Mouse (Mus musculus): ENCODE results near the gene Selenoo. TPM values are rescaled to one million over a fixed set of nuclear protein-coding genes. Genes with fewer than 3 reads are reported as not detected.
A peak's percentile ranks its signal among the peaks of the same experiment; 100 is the strongest.

The Selenoo gene
- polyA plus RNA-seq, 1 experiment from 2014 or later, result 21.5 TPM

DNA sequence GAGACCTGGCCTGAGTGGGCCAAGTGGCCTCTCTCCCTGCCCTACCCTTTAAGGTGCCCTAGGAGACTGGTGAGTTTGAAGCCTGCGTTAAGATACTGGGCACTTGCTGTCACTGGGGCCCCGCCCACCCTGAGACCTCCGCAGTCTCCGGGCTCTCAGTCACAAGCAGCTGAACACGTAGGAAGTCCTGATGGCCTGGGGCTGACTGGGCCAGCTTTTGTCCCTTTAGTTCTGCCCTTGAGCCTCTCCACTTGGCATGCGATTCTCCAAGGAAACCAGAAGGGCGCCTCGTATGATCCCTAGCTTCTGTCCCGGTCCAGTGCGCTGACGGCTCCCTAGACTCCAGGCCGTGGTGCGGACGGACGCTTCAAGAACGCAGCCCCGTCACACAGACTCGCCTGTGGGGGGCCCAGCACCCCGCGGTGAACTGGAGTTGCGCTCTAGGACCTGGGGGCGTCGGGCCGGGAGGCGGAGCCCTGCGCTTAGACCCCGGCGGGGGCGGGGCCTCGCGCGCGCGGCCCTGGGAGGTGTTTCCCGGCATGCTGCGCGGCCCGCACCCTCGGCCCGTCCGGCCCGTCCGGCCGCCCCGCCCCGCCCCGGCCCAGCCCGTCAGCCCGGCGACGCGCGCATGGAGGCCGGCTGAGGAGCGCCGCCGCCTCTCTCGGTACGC lies 13.3 kb upstream of the Selenoo start:
- no peaks in the 10 kb centered on the region for H3K9me3 ChIP-seq (ENCODE audit: low read depth, low read length)
- peak; percentile 44 for TF ChIP-seq CTCF (IDR thresholded peaks at IDR 0.05; ENCODE audit: low read depth)
- H3K4me1 ChIP-seq (ENCODE audit: insufficient read depth), result 0 out of 2 replicates have a peak, but pooled peaks cover 5% of the 10 kb centered on the region
- H3K27ac ChIP-seq (ENCODE audit: low read depth), result peak overlapping the region; percentile 88
- peak; percentile 91 for ATAC-seq (ENCODE audit: insufficient read depth)
- H3K36me3 ChIP-seq (ENCODE audit: insufficient read depth), result peaks cover 10% of the 10 kb centered on the region; the same call in 1 of the 2 replicates
- no peaks in the 10 kb centered on the region for H3K27me3 ChIP-seq (ENCODE audit: insufficient read depth, low read length)
- DNase-seq, result peak; percentile 96
- under 1% methylated on average over 36 of the region's 59 CpGs for WGBS
- peak overlapping the region; percentile 78 for H3K4me3 ChIP-seq (ENCODE audit: low read depth, low read length)
- peak overlapping the region; percentile 81 for H3K9ac ChIP-seq
- peak overlapping the region; percentile 73 for H3K4me2 ChIP-seq

DNA sequence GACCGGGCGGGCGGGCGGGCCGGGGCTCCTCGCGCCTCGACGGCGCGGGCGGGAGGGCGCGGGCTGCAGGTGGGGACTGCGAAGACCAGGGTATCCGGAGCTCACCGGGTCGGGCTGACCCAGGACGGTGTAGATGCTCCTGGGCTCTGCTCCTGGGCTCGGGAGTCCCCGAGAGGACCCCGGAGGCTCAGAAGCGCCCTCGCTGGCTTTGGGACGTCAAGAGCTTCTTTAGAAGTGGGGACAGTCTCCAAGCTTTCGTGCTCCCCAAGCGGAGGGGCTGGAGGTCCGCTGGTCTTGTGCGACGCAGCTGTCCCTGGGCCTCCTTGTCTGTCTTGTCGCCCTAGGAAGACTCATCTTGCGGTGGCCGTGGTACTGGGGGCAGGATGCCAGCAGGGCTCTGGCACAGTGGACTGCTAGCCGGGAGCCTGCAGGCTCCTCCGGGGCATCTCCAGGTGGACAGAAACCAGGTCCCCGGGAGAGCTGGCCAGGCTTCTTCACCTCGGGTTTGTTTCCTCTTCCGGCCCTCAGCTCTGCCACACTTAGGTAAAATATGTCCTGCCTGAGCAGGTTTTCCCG lies 12.6 kb upstream of the Selenoo start:
- Histone ChIP-seq H3K27ac (ENCODE audit: low read depth) (peak overlapping the region; percentile 88), H3K9ac (peak overlapping the region; percentile 81), H3K36me3 (ENCODE audit: insufficient read depth) (peaks cover 15% of the 10 kb centered on the region), H3K4me1 (ENCODE audit: insufficient read depth) (0 out of 2 replicates have a peak, but pooled peaks cover 5% of the 10 kb centered on the region), H3K4me3 (ENCODE audit: low read depth, low read length) (peak overlapping the region; percentile 78), H3K27me3 (ENCODE audit: insufficient read depth, low read length) (no peaks in the 10 kb centered on the region), H3K4me2 (peak overlapping the region; percentile 73), H3K9me3 (ENCODE audit: low read depth, low read length) (no peaks in the 10 kb centered on the region)
- WGBS, result under 1% methylated on average over 27 of the region's 39 CpGs
- no peak for TF ChIP-seq CTCF (IDR thresholded peaks at IDR 0.05; ENCODE audit: low read depth)
- ATAC-seq (ENCODE audit: insufficient read depth) (peak; percentile 62), DNase-seq (peak; percentile 56)

DNA sequence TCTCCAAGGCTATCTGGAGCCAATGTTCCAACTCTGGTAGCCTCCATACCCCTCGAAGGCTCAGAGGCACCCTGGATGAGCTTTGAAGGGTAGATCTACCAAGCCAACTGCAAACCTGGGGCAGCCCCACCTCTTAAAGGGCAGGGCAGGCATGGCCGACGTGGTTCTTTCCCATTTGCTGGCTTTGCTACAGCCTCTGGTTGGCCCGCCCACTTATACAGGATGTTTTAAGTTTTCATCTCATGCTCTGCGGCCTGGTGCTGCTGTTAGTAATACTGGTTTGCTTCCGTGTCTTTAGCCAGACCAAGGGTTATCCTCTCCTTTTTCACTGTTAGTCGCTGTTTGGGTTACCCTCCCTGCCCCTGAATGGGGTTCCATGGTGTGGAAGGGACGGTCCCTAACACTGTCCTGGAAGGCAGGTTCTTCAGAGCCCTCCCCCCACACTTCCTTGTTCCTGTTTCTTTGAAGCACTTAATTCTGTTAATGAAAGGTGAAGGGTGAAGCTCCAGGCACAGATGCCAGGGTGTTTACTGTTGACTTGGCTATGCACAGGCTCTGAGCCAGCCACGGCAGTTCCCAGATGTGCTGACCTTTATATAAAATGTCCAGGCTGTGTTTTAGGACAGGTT lies 10.6 kb upstream of the Selenoo start:
- H3K9ac ChIP-seq, result no peak overlapping the region; the same call in 1 of the 2 replicates

DNA sequence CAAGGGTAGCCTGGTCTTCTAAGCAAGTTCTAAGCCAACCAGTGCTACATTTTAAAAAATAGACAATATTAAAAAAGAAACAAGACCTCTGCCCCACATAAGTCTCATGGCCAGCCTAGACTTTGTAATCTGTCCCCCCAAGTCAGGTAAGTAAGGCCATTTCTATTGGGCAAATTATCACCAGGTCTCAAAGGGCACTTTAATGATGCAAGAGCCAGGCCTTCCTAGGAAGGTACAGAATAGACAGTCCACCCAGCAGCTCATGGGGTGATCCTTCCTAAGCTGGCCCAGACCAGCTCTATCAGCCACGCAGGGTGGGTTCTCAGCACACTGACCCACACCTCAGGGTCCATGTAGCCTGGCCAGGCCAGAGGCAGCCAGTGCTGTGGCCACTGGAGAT lies 5.0 kb upstream of the Selenoo start:
- H3K27ac ChIP-seq (ENCODE audit: low read depth), result no peak overlapping the region
- WGBS, result 83% methylated on average over 1 of the region's 1 CpGs
- peaks cover 70% of the 10 kb centered on the region for H3K36me3 ChIP-seq (ENCODE audit: insufficient read depth)
- no peaks in the 10 kb centered on the region for H3K27me3 ChIP-seq (ENCODE audit: insufficient read depth, low read length)
- DNase-seq (no peak), ATAC-seq (ENCODE audit: insufficient read depth) (no peak)
- H3K4me3 ChIP-seq (ENCODE audit: low read depth, low read length), result no peak overlapping the region
- H3K4me1 ChIP-seq (ENCODE audit: insufficient read depth), result no peaks in the 10 kb centered on the region
- no peak for TF ChIP-seq CTCF (IDR thresholded peaks at IDR 0.05; ENCODE audit: low read depth)
- no peak overlapping the region for H3K9ac ChIP-seq
- no peak overlapping the region for H3K4me2 ChIP-seq
- no peaks in the 10 kb centered on the region for H3K9me3 ChIP-seq (ENCODE audit: low read depth, low read length)

More for the DNA sequence above, 10.6 kb upstream of the Selenoo start:
- H3K4me1 ChIP-seq (ENCODE audit: insufficient read depth), result 0 out of 2 replicates have a peak, but pooled peaks cover 5% of the 10 kb centered on the region
- H3K36me3 ChIP-seq (ENCODE audit: insufficient read depth), result peaks cover 34% of the 10 kb centered on the region
- peak; percentile 49 for DNase-seq
- 55% methylated on average over 9 of the region's 9 CpGs for WGBS
- no peak for ATAC-seq (ENCODE audit: insufficient read depth)
- H3K4me2 ChIP-seq, result peak overlapping the region; percentile 73
- H3K27me3 ChIP-seq (ENCODE audit: insufficient read depth, low read length), result no peaks in the 10 kb centered on the region
- no peak overlapping the region for H3K27ac ChIP-seq (ENCODE audit: low read depth)
- no peaks in the 10 kb centered on the region for H3K9me3 ChIP-seq (ENCODE audit: low read depth, low read length)
- TF ChIP-seq CTCF (IDR thresholded peaks at IDR 0.05; ENCODE audit: low read depth), result no peak
- H3K4me3 ChIP-seq (ENCODE audit: low read depth, low read length), result no peak overlapping the region; the same call in 1 of the 2 replicates

DNA sequence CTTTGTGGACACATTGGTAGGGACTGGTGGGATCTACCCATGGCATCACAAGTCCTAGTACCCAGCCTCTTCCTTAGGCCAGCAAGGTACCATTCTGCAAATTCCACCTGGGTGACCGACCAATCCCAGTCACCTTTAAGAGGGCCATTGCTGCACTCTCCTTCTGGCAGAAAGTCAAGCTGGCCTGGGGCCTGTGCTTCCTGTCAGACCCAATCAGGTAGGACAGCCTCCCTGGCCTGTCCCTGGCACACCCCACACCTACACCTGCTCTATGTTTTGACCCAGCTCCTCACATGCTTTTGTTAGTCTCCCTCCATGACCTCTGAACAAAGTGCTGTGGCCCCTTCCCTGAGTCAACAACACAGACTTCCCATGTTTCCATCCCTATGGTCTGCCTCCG lies 4.1 kb upstream of the Selenoo start:
- H3K4me1 ChIP-seq (ENCODE audit: insufficient read depth), result peaks cover 2% of the 10 kb centered on the region; the same call in 1 of the 2 replicates
- no peaks in the 10 kb centered on the region for H3K9me3 ChIP-seq (ENCODE audit: low read depth, low read length)
- DNase-seq (no peak), ATAC-seq (ENCODE audit: insufficient read depth) (no peak)
- TF ChIP-seq CTCF (IDR thresholded peaks at IDR 0.05; ENCODE audit: low read depth), result no peak
- H3K27ac ChIP-seq (ENCODE audit: low read depth), result no peak overlapping the region
- H3K4me3 ChIP-seq (ENCODE audit: low read depth, low read length), result no peak overlapping the region
- H3K36me3 ChIP-seq (ENCODE audit: insufficient read depth), result peaks cover 64% of the 10 kb centered on the region
- H3K27me3 ChIP-seq (ENCODE audit: insufficient read depth, low read length), result no peaks in the 10 kb centered on the region
- H3K4me2 ChIP-seq, result no peak overlapping the region
- no peak overlapping the region for H3K9ac ChIP-seq
- 86% methylated on average over 2 of the region's 2 CpGs for WGBS

DNA sequence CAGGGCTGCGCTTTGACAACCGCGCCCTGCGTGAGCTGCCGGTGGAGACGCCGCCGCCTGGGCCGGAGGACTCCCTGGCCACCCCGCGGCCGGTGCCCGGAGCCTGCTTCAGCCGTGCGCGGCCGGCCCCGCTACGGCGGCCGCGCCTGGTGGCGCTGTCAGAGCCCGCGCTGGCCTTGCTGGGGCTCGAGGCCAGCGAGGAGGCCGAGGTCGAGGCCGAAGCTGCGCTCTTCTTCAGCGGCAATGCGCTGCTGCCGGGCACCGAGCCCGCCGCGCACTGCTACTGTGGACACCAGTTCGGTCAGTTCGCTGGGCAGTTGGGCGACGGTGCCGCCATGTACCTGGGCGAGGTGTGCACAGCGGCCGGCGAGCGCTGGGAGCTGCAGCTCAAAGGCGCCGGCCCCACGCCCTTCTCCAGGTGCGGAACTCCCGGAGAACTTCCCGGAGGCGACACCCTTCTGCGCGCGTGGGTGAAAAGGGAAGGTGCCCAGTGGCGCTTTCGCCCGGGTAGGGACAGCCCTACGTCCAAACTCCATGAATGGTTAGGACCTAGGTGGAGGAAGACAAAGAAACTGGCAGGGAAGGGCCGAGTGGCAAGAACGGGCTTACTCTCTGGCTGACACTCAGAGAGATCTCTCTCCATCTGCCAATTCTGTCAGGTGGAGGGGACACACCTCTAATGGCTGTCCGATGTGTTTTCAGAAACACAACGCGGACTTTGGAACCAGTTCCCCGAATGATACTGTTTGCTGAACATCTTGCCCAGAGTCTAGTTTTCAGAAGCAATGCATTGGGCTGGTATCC lies 566 bp downstream of the Selenoo start:
- Histone ChIP-seq H3K4me3 (ENCODE audit: low read depth, low read length) (peak overlapping the region; percentile 91), H3K27me3 (ENCODE audit: insufficient read depth, low read length) (no peaks in the 10 kb centered on the region), H3K36me3 (ENCODE audit: insufficient read depth) (peaks cover 46% of the 10 kb centered on the region), H3K9ac (peak overlapping the region; percentile 89), H3K4me1 (ENCODE audit: insufficient read depth) (peaks cover 4% of the 10 kb centered on the region; the same call in 1 of the 2 replicates), H3K27ac (ENCODE audit: low read depth) (peak overlapping the region; percentile 58), H3K4me2 (peak overlapping the region; percentile 97), H3K9me3 (ENCODE audit: low read depth, low read length) (no peaks in the 10 kb centered on the region)
- ATAC-seq (ENCODE audit: insufficient read depth) (peak; percentile 64), DNase-seq (peak; percentile 15)
- no peak for TF ChIP-seq CTCF (IDR thresholded peaks at IDR 0.05; ENCODE audit: low read depth)
- WGBS, result 3% methylated on average over 59 of the region's 68 CpGs
